Mouse (Mus musculus): ENCODE data around the gene Strip1. TPM values are rescaled to one million over a fixed set of nuclear protein-coding genes. Genes with fewer than 3 reads are reported as not detected.
"Not testable (repeated sequence)": the region's sequence is repeated elsewhere in the genome, so short reads cannot be mapped to it uniquely, and the experiment has no call there.

The Strip1 gene
- polyA plus RNA-seq, 1 experiment = 36.0 TPM

- H3K4me1 ChIP-seq (ENCODE audit: control insufficient read depth, insufficient read depth, low read length) = no peaks in the 10 kb centered on the region
- H3K27ac ChIP-seq (ENCODE audit: control insufficient read depth, insufficient read depth, low read depth, low read length, poor library complexity) = no peak overlapping the region
- 57% methylated on average over 4 of the region's 4 CpGs for WGBS
- TF ChIP-seq POLR2A (IDR thresholded peaks at IDR 0.05; ENCODE audit: borderline replicate concordance, control insufficient read depth, low read depth, low read length) = no peak
- no peak for TF ChIP-seq CTCF (IDR thresholded peaks at IDR 0.05; ENCODE audit: control insufficient read depth, insufficient read depth, low read length)
- H3K4me3 ChIP-seq (replicated peaks; ENCODE audit: control insufficient read depth, low read depth, low read length) = no peak overlapping the region
Measured at GRCm38 (mm10) chr3:107656888-107657287, 25.4 kb upstream of the Strip1 start.

DNA sequence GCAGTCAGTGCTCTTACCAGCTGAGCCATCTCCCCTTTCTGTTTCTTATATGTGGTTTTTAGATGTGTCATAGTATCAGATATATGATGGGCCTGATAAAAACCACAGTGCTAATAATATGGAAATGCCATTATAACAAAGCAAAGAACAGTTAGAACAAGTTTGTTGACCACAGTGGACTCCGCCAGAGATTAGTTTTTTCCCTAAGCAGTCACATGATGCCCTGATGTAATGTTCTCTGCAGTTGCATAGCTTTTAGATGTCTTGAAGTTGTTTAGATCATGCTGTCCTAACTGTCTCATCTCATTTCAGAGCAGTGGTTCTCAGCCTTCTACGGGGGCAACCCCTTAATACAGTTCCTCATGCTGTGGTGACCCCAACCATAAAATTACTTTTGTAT is 24.7 kb upstream of the Strip1 start:
- Histone ChIP-seq H3K4me3 (replicated peaks; ENCODE audit: control insufficient read depth, low read depth, low read length) (no peak overlapping the region), H3K27ac (ENCODE audit: control insufficient read depth, insufficient read depth, low read depth, low read length, poor library complexity) (no peak overlapping the region), H3K4me1 (ENCODE audit: control insufficient read depth, insufficient read depth, low read length) (no peaks in the 10 kb centered on the region)
- WGBS = 69% methylated on average over 2 of the region's 2 CpGs
- TF ChIP-seq CTCF (IDR thresholded peaks at IDR 0.05; ENCODE audit: control insufficient read depth, insufficient read depth, low read length) = no peak
- TF ChIP-seq POLR2A (IDR thresholded peaks at IDR 0.05; ENCODE audit: borderline replicate concordance, control insufficient read depth, low read depth, low read length) = no peak

DNA sequence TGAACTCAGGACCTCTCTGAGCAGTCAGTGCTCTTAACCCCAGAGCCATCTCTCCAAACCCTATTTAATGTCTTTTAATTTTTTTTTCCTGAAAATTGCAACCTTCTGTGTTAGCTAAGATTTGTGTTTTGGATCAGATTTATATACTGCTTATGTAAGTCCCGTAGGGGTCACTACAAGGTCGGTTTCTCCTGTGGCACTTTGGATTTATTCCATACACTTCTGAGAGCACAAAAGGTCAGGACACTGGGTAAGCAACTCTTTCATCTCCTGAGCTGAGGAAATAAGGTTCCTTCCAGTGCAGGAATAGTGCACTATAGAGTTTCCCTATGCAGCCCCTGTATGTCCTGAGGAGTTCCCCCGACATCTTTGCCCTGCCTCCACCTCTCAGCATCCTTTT is 24.0 kb upstream of the Strip1 start:
- WGBS = 85% methylated on average over 3 of the region's 3 CpGs
- no peak overlapping the region for H3K4me3 ChIP-seq (replicated peaks; ENCODE audit: control insufficient read depth, low read depth, low read length)
- no peaks in the 10 kb centered on the region for H3K4me1 ChIP-seq (ENCODE audit: control insufficient read depth, insufficient read depth, low read length)
- TF ChIP-seq POLR2A (IDR thresholded peaks at IDR 0.05; ENCODE audit: borderline replicate concordance, control insufficient read depth, low read depth, low read length) = no peak
- no peak for TF ChIP-seq CTCF (IDR thresholded peaks at IDR 0.05; ENCODE audit: control insufficient read depth, insufficient read depth, low read length)
- H3K27ac ChIP-seq (ENCODE audit: control insufficient read depth, insufficient read depth, low read depth, low read length, poor library complexity) = no peak overlapping the region

GRCm38 (mm10) chr3:107654861-107655260 is 23.4 kb upstream of the Strip1 start:
- no peaks in the 10 kb centered on the region for H3K4me1 ChIP-seq (ENCODE audit: control insufficient read depth, insufficient read depth, low read length)
- 71% methylated on average over 3 of the region's 3 CpGs for WGBS
- H3K4me3 ChIP-seq (replicated peaks; ENCODE audit: control insufficient read depth, low read depth, low read length) = no peak overlapping the region
- H3K27ac ChIP-seq (ENCODE audit: control insufficient read depth, insufficient read depth, low read depth, low read length, poor library complexity) = no peak overlapping the region
- no peak for TF ChIP-seq POLR2A (IDR thresholded peaks at IDR 0.05; ENCODE audit: borderline replicate concordance, control insufficient read depth, low read depth, low read length)
- no peak for TF ChIP-seq CTCF (IDR thresholded peaks at IDR 0.05; ENCODE audit: control insufficient read depth, insufficient read depth, low read length)

- no peak overlapping the region for H3K27ac ChIP-seq (ENCODE audit: control insufficient read depth, insufficient read depth, low read depth, low read length, poor library complexity)
- 79% methylated on average over 3 of the region's 3 CpGs for WGBS
- no peaks in the 10 kb centered on the region for H3K4me1 ChIP-seq (ENCODE audit: control insufficient read depth, insufficient read depth, low read length)
- H3K4me3 ChIP-seq (replicated peaks; ENCODE audit: control insufficient read depth, low read depth, low read length) = no peak overlapping the region
- TF ChIP-seq CTCF (IDR thresholded peaks at IDR 0.05; ENCODE audit: control insufficient read depth, insufficient read depth, low read length) = no peak
Measured at GRCm38 (mm10) chr3:107652968-107653367, 21.5 kb upstream of the Strip1 start.

GRCm38 (mm10) chr3:107650276-107650675 is 18.8 kb upstream of the Strip1 start:
- WGBS = 51% methylated on average over 5 of the region's 5 CpGs

GRCm38 (mm10) chr3:107646947-107647346 is 15.5 kb upstream of the Strip1 start:
- no peak overlapping the region for H3K27ac ChIP-seq (ENCODE audit: control insufficient read depth, insufficient read depth, low read depth, low read length, poor library complexity)
- no peak for TF ChIP-seq CTCF (IDR thresholded peaks at IDR 0.05; ENCODE audit: control insufficient read depth, insufficient read depth, low read length)
- no peak for TF ChIP-seq POLR2A (IDR thresholded peaks at IDR 0.05; ENCODE audit: borderline replicate concordance, control insufficient read depth, low read depth, low read length)

More at GRCm38 (mm10) chr3:107650276-107650675, 18.8 kb upstream of the Strip1 start:
- H3K4me1 ChIP-seq (ENCODE audit: control insufficient read depth, insufficient read depth, low read length); H3K27ac ChIP-seq (ENCODE audit: control insufficient read depth, insufficient read depth, low read depth, low read length, poor library complexity); H3K4me3 ChIP-seq (replicated peaks; ENCODE audit: control insufficient read depth, low read depth, low read length): not testable (repeated sequence)

DNA sequence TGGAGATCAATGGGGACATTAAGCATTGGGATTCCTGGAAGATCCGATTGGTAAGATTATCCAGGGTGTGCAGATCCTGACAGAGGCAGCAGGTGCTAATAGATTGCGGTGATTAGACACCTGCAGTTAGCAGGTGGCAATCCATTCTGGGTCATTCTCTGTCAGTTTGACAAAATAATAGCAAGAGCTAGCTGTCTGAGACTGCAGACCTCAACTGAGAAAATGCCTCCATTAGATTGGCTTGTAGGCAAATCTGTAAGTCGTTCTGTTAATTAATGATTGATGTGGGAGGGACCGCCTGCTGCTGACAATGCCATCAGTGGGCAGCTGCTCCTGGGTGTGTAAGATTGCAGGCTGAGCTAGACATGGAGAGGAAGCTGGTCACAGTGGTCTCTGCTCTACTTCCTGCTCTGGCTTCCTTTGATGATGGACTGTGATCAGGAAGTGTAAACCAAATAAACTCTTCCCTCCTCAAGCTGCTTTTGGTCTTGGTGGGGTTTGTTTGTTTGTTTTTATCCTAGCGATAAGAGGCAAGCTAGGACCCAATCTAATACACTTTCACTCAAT is 6.2 kb upstream of the Strip1 start:
- no peak overlapping the region for H3K27ac ChIP-seq (ENCODE audit: control insufficient read depth, insufficient read depth, low read depth, low read length, poor library complexity)
- no peak overlapping the region for H3K4me3 ChIP-seq (replicated peaks; ENCODE audit: control insufficient read depth, low read depth, low read length)
- H3K4me1 ChIP-seq (ENCODE audit: control insufficient read depth, insufficient read depth, low read length) = no peaks in the 10 kb centered on the region
- WGBS = 62% methylated on average over 5 of the region's 5 CpGs
- TF ChIP-seq CTCF (IDR thresholded peaks at IDR 0.05; ENCODE audit: control insufficient read depth, insufficient read depth, low read length) = no peak

More at GRCm38 (mm10) chr3:107646947-107647346, 15.5 kb upstream of the Strip1 start:
- H3K4me1 ChIP-seq (ENCODE audit: control insufficient read depth, insufficient read depth, low read length) = no peaks in the 10 kb centered on the region
- WGBS = 87% methylated on average over 3 of the region's 3 CpGs
- no peak overlapping the region for H3K4me3 ChIP-seq (replicated peaks; ENCODE audit: control insufficient read depth, low read depth, low read length)

- Histone ChIP-seq H3K4me1 (ENCODE audit: control insufficient read depth, insufficient read depth, low read length) (no peaks in the 10 kb centered on the region), H3K4me3 (replicated peaks; ENCODE audit: control insufficient read depth, low read depth, low read length) (no peak overlapping the region), H3K27ac (ENCODE audit: control insufficient read depth, insufficient read depth, low read depth, low read length, poor library complexity) (no peak overlapping the region)
- TF ChIP-seq POLR2A (IDR thresholded peaks at IDR 0.05; ENCODE audit: borderline replicate concordance, control insufficient read depth, low read depth, low read length) (no peak), CTCF (IDR thresholded peaks at IDR 0.05; ENCODE audit: control insufficient read depth, insufficient read depth, low read length) (no peak)
- 68% methylated on average over 3 of the region's 3 CpGs for WGBS
Measured at GRCm38 (mm10) chr3:107636236-107636635, 4.7 kb upstream of the Strip1 start.

All from bone marrow, adult 2 months (tissue).